Mouse (Mus musculus) E14TG2a.4 (cell line): Measurements from ENCODE around the gene Ntmt1.

Experiments
- CTCF ChIP-seq: conservative IDR thresholded peaks from 2 replicates; pipeline ENCODE4 v1.5.1; 2014; ENCODE audit warnings: low read length
- POU5F1 ChIP-seq: IDR thresholded peaks from 2 replicates; pipeline ENCODE4 v1.6.1; 2014; ENCODE audit warnings: low read length, borderline replicate concordance

DNA sequence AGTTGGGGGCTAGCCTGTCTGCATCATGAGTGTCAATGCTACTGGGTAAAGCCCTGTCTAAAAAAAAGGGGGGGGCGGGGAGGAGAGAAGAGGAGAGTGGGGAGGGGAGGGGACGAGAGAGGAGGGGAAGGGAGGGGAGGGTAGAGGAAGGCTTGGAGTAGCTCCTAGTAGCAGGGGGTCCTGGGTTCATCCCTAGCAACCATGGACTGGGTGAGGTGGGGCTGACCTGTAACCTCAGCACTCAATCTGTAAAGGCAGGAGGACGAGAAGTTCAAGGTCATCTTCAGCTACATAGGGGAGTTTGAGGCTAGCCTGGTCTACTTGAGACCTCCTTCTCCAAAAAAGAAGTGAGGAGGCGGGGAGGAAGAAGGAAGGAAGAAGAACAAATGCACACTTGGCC lies 54.5 kb downstream of the Ntmt1 start:
- TF ChIP-seq CTCF, result no peak
- TF ChIP-seq POU5F1, result no peak
